Mouse (Mus musculus) small intestine, adult 2 months (tissue): Measurements from ENCODE around the gene Atp2a3. TPM values are rescaled to one million over a fixed set of nuclear protein-coding genes. Genes with fewer than 3 reads are reported as not detected.

Experiments
- H3K27ac ChIP-seq: fragments of 200-500 bp; 2 replicates; pipeline ENCODE4 v1.5.1; 2012; ENCODE audit warnings: low read depth, low read length, control low read depth, inconsistent platforms; ENCODE audit not compliant: insufficient read depth
- H3K27me3 ChIP-seq: fragments of 200-500 bp; 2 replicates; pipeline ENCODE4 v1.6.1; 2012; ENCODE audit warnings: mild to moderate bottlenecking, moderate library complexity, low read length, inconsistent platforms; ENCODE audit not compliant: control insufficient read depth, insufficient read depth
- H3K36me3 ChIP-seq: fragments of 200-500 bp; 2 replicates; pipeline ENCODE4 v1.6.1; 2012; ENCODE audit warnings: mild to moderate bottlenecking, low read length, control low read depth, inconsistent platforms; ENCODE audit not compliant: control insufficient read depth, insufficient read depth
- H3K4me1 ChIP-seq: fragments of 200-500 bp; 2 replicates; pipeline ENCODE4 v1.6.1; 2012; ENCODE audit warnings: low read length, inconsistent platforms, mixed read lengths; ENCODE audit not compliant: control insufficient read depth, insufficient read depth, insufficient read length
- H3K4me3 ChIP-seq: fragments of 200-500 bp; 2 replicates; pipeline ENCODE4 v1.5.1; 2012; ENCODE audit warnings: low read depth, mild to moderate bottlenecking, control low read depth, inconsistent platforms, low read length, moderate library complexity
- CTCF ChIP-seq: fragments of 200-500 bp; IDR thresholded peaks from 2 replicates; pipeline ENCODE4 v1.5.1; 2012; ENCODE audit warnings: low read depth, mild to moderate bottlenecking, control low read depth, inconsistent platforms, low read length, moderate library complexity, mixed read lengths; ENCODE audit not compliant: insufficient replicate concordance, insufficient read length; ENCODE audit errors: extremely low read depth
- POLR2A ChIP-seq: fragments of 200-500 bp; IDR thresholded peaks from 2 replicates; pipeline ENCODE4 v1.6.1; 2012; ENCODE audit warnings: low read depth, mild to moderate bottlenecking, control low read depth, inconsistent platforms, low read length, moderate library complexity
- WGBS: fragments of 180-500 bp; shearing (Covaris S2); methylation state at CpG from one replicate; pipeline ENCODE4 v1.1.7; 2018; 5-methylcytosine and 5-hydroxymethylcytosine counted together
- polyA plus RNA-seq: library from polyadenylated mRNA; depleted of rRNA; stranded (reverse); fragments of >200 nt; gene quantifications from 2 replicates; pipeline ENCODE4 v1.2.3, GENCODE M21; 2012

Gene Atp2a3
- polyA plus RNA-seq, 1 experiment: 128 TPM

DNA sequence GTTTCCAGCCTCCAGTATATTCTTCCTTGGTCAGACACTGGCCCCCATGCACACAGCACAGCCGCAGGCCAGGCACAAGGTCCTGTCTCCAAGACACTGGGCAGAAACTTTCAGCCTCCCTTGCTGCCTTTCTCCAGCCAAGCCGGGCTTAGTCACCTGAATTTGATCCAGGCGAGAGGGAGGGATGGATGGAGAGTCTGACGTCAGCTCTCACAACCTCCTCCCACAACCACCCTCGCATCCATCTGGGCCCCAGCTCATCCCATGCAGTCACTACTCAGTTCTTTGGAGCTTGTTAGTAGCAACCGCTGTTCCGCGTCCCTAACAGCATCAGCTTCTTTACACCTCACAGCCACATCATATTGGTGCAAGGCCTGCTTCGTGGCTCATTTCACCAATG lies 62.1 kb downstream of the Atp2a3 start:
- no peak overlapping the region for H3K4me3 ChIP-seq
- H3K27ac ChIP-seq: peak overlapping the region; percentile 58; the same call in 1 of the 2 replicates
- TF ChIP-seq CTCF (no peak), POLR2A (no peak)
- H3K27me3 ChIP-seq: no peaks in the 10 kb centered on the region
- no peaks in the 10 kb centered on the region for H3K36me3 ChIP-seq
- 71% methylated on average over 9 of the region's 9 CpGs for WGBS
- H3K4me1 ChIP-seq: peaks cover 15% of the 10 kb centered on the region

- TF ChIP-seq CTCF: no peak
- no peak for TF ChIP-seq POLR2A
- 51% methylated on average over 4 of the region's 4 CpGs for WGBS
- H3K27ac ChIP-seq: peak overlapping the region; percentile 58
Observed at GRCm38 (mm10) chr11:73023827-73024226, 62.9 kb downstream of the Atp2a3 start.

GRCm38 (mm10) chr11:73024236-73024904 lies 63.4 kb downstream of the Atp2a3 start:
- peaks cover 12% of the 10 kb centered on the region for H3K4me1 ChIP-seq
- TF ChIP-seq POLR2A: no peak
- no peak for TF ChIP-seq CTCF
- no peaks in the 10 kb centered on the region for H3K27me3 ChIP-seq
- H3K27ac ChIP-seq: peak overlapping the region; percentile 49
- 38% methylated on average over 7 of the region's 7 CpGs for WGBS
- no peak overlapping the region for H3K4me3 ChIP-seq
- no peaks in the 10 kb centered on the region for H3K36me3 ChIP-seq

More at GRCm38 (mm10) chr11:73023827-73024226, 62.9 kb downstream of the Atp2a3 start:
- Histone ChIP-seq H3K4me1 (peaks cover 15% of the 10 kb centered on the region), H3K27me3 (no peaks in the 10 kb centered on the region), H3K36me3 (no peaks in the 10 kb centered on the region), H3K4me3 (no peak overlapping the region)

- Histone ChIP-seq H3K27ac (no peak overlapping the region), H3K4me1 (peaks cover 14% of the 10 kb centered on the region), H3K36me3 (no peaks in the 10 kb centered on the region), H3K27me3 (no peaks in the 10 kb centered on the region), H3K4me3 (no peak overlapping the region)
- 47% methylated on average over 8 of the region's 8 CpGs for WGBS
- TF ChIP-seq POLR2A (no peak), CTCF (no peak)
Observed at GRCm38 (mm10) chr11:73026961-73027360, 66.0 kb downstream of the Atp2a3 start.

DNA sequence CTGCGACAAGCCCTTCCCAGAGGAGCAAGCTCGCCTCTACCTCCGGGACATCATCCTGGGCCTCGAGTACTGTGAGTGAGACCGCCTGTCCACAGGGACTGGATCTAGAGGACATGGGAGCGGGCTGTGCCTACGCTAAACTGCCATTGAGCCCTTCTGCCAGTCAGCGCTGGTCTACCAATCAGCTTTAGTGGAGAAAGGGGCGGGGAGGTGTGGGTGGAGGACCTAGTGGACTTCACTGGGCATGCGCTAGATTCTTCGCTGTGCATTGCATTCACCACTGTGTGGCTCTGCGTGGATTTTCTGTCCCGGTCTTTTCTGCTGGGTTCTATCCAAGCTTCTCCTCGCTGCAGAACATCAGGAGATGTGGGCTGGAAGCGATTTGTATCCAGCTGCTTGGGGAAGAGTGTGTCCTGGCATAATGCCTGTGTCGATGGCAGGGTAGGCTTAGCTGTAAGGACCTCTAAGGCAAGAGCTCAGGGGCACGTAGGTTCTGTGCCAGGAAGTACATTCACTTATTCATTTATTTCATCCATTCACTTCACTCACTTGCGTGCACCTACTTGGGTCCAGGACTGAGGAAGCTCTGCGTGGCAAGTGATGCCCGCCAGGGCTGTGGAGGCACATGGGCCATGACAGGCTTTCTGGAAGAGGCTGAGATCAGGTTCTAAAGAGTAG lies 70.0 kb downstream of the Atp2a3 start:
- Histone ChIP-seq H3K4me3 (peak overlapping the region; percentile 62), H3K36me3 (no peaks in the 10 kb centered on the region), H3K27me3 (no peaks in the 10 kb centered on the region), H3K4me1 (peaks cover 6% of the 10 kb centered on the region; the same call in 1 of the 2 replicates), H3K27ac (no peak overlapping the region)
- whole genome bisulfite sequencing: 22% methylated on average over 20 of the region's 20 CpGs
- TF ChIP-seq POLR2A (no peak), CTCF (0 out of 2 replicates have a peak, but pooled peaks have one; percentile 3)

- TF ChIP-seq POLR2A (no peak), CTCF (no peak)
- Histone ChIP-seq H3K27me3 (no peaks in the 10 kb centered on the region), H3K4me3 (no peak overlapping the region), H3K4me1 (peaks cover 6% of the 10 kb centered on the region; the same call in 1 of the 2 replicates), H3K36me3 (no peaks in the 10 kb centered on the region), H3K27ac (no peak overlapping the region)
- WGBS: 87% methylated on average over 5 of the region's 5 CpGs
Observed at GRCm38 (mm10) chr11:73031536-73031935, 70.6 kb downstream of the Atp2a3 start.

DNA sequence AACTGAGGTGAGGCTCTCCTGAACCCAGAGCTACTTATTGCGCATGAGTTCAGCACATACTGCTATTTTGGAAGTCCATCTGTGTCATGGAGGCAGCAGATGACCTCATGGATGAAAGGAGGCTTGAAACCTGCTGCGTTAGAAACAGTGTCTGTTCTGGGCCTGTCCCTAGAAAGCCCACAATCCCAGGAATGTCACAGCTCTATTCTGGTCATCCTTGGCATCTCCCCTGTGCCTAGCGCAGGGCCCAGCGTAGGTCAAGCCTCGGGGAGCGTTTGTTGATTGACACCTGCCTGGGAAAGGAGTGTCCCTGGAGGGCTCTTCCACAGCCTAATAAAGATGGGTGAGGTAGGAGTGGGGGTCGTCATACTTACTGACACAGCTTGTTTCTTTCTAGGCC lies 75.1 kb downstream of the Atp2a3 start:
- Histone ChIP-seq H3K36me3 (no peaks in the 10 kb centered on the region), H3K4me3 (no peak overlapping the region), H3K27ac (no peak overlapping the region), H3K4me1 (peaks cover 3% of the 10 kb centered on the region; the same call in 1 of the 2 replicates), H3K27me3 (no peaks in the 10 kb centered on the region)
- TF ChIP-seq POLR2A (no peak), CTCF (no peak)
- 81% methylated on average over 7 of the region's 7 CpGs for WGBS
